Mouse (Mus musculus) activated CD4-positive, CD25-positive, alpha-beta regulatory T cell (primary cell): ENCODE data around the gene Syde2. TPM values are rescaled to one million over a fixed set of nuclear protein-coding genes. Genes with fewer than 3 reads are reported as not detected.

Experiments used
- polyA plus RNA-seq, 2 experiments: library from polyadenylated mRNA; unstranded; fragments of 100-300 nt; shearing (Covaris generic); gene quantifications; one replicate each; pipeline ENCODE4 v1.2.1; 2017

Gene Syde2
- under 1 TPM; 0.17 to 0.20 TPM for polyA plus RNA-seq

GRCm38 (mm10) chr3:145987268-145987969 is at the start of gene Syde2:
TSS of gene Syde2 (plus strand) at chr3:145987870.

Other genes starting within 250 kb of the Syde2 start
- gene Ddah1, start 229.2 kb upstream of the Syde2 start, polyA plus RNA-seq: not detected
- 10 to 100 TPM; 94.8 to 96.7 TPM for gene Bcl10, start 65.1 kb upstream of the Syde2 start, polyA plus RNA-seq
- gene 2410004B18Rik, start 49.9 kb upstream of the Syde2 start, polyA plus RNA-seq: 10 to 100 TPM; 45.8 to 55.1 TPM
- not detected for gene Wdr63, start 120.3 kb downstream of the Syde2 start, polyA plus RNA-seq
- 1 to 10 TPM; 2.6 to 4.8 TPM for gene Mcoln3, start 129.6 kb downstream of the Syde2 start, polyA plus RNA-seq
- gene Mcoln2, start 162.0 kb downstream of the Syde2 start, polyA plus RNA-seq: 1 to 10 TPM; 2.7 to 4.3 TPM
- 1 to 10 TPM in 1 of 2 experiments, not detected in 1; 2.5 TPM for gene Lpar3, start 233.1 kb downstream of the Syde2 start, polyA plus RNA-seq